Mouse (Mus musculus): ENCODE measurements around the gene Ybx2.
A peak's percentile ranks its signal among the peaks of the same experiment; 100 is the strongest.

Ybx2 gene

GRCm38 (mm10) chr11:69961841-69962240 lies 26.2 kb downstream of the Ybx2 start:
- no peak for DNase-seq (ENCODE audit: low spot score in 2 of 2)

DNA sequence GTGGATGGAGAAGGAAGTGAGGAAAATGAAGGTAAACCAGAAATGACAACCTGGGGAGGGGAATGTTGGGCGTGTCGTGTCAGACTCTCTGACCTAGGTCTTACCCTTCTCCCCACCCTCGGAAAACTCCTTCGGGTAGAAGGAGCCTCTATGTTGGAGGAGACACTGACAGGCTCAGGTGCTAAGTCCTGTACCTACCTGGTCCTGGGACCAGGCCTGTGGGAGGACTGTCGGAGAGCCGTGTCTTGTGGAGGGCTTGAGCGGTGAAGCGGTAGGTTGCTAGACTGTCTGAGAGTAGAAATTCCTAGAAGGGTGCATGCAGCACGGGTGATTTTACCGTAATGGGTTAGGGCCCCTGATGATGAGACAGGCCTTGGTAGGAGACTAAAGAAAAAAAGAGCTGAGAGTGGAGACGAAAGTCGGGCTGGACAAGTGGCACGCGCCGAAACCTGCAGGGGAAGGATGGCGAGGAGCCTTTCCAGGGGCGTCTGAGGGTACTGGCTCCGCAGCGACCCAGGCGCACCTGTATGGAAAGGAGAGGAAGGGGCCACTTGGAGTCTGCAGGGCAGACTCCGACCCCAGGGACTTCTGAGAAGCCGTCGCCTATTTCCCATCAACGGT lies 29.2 kb downstream of the Ybx2 start, which contains the start of gene Cldn7:
Gene Cldn7 (plus strand): TSS at position 130 of the 621 bp plus-strand sequence.
- no peak for DNase-seq (ENCODE audit: low spot score in 2 of 2)

GRCm38 (mm10) chr11:69965271-69966005 lies 29.8 kb downstream of the Ybx2 start:
- DNase-seq (ENCODE audit: low spot score in 2 of 2): no peak

DNA sequence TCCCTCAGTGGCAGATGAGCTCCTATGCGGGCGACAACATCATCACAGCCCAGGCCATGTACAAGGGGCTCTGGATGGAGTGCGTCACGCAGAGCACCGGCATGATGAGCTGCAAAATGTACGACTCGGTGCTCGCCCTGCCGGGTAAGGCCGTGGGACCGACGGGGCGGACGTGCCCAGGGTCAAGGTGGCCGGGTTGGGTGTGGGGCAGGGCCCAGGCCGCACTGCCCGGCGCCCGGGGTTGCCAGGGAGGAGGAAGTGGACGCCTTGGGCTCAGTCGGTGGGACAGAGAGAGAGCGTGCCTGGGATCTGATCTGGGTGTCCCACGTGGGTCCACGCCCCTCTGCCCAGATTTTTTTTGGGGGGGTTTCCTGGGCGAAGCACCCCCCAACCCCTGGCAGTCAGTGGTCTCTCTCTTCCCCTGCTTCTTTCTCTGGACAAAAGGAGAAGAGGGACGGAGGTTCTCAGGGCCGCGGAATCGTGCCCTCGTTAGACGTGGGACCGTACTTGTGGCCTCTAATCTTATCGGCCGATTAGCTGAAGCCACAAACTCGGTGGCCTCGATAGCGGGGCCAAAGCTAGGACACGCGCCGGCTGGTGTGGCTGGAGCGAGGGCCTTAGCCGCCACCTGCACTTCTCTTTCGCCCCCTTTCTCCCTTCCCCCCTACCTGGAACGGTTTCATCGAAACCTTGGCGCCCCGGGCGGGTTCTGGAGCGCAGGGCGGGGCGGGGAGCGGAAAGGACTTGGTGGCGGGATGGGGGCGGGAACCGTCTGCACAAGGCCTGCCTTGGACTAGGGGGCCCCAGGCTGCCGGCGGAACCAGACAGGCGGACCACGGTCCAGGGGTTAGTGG lies 30.6 kb downstream of the Ybx2 start:
- no peak for DNase-seq (ENCODE audit: low spot score in 2 of 2)

DNA sequence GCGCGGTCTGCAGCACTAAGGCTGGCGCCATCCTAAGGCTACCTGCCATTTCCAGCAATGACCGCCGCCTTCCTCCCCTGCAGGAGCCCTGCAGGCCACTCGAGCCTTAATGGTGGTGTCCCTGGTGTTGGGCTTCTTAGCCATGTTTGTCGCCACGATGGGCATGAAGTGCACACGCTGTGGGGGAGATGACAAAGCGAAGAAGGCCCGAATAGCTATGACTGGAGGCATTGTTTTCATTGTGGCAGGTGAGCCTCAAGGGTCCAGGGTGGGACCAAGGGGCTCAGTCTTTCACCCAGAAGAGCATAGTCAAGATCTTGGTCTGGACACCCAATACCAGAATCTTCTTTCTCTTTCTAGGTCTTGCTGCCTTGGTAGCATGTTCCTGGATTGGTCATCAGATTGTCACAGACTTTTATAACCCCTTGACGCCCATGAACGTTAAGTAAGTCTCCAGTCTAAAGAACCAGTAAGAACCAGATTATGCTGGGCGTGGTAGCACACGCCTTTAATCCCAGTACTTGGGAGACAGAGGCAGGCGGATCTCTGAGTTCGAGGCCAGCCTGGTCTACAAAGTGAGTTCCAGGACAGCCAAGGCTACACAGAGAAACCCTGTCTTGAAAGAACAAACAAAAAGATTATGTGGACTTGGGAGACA lies 31.4 kb downstream of the Ybx2 start:
- DNase-seq (ENCODE audit: low spot score in 2 of 2): no peak

DNA sequence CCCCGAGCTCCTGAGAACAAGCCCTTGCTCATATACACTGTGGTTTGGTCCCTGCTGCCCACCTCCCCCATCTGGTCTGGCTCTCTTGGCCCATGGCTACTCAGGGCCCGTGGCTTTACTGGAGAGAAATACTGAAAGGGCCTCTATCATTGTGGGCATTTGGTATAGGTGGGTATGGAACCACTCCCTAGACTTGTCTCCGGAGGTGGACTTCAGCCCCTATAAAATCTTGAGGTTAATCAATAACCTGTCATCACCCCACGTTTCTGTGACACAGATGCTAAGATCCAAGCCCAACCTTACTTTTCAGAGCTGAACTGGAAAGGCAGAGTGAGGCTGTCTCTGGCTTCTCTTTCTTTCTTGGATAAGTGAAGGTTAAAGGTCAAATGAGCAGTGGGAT lies 33.2 kb downstream of the Ybx2 start:
- DNase-seq (ENCODE audit: low spot score in 2 of 2): no peak

- DNase-seq (ENCODE audit: low spot score in 2 of 2): no peak
Measured at GRCm38 (mm10) chr11:69970222-69970621, 34.6 kb downstream of the Ybx2 start.

DNA sequence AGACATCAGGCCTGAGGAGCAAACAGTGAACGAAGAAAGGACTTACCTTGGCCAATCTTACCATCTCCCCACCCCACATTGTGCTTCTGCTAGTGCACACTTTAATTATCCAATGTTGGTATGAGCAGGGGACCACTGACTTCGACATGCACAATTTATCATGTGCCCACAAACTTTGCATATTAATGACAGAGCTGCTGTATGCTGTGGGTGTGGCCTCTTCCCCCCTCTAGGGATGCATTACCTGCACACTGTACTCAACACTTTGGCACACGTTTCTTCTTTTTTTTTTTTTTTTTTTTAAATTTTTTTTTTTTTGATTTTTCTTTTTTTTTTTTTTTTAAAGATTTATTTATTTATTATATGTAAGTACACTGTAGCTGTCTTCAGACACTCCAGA lies 35.2 kb downstream of the Ybx2 start:
- DNase-seq (ENCODE audit: low spot score in 2 of 2): no peak

GRCm38 (mm10) chr11:69974907-69975306 lies 39.3 kb downstream of the Ybx2 start:
- DNase-seq (ENCODE audit: low spot score in 2 of 2): no peak

DNA sequence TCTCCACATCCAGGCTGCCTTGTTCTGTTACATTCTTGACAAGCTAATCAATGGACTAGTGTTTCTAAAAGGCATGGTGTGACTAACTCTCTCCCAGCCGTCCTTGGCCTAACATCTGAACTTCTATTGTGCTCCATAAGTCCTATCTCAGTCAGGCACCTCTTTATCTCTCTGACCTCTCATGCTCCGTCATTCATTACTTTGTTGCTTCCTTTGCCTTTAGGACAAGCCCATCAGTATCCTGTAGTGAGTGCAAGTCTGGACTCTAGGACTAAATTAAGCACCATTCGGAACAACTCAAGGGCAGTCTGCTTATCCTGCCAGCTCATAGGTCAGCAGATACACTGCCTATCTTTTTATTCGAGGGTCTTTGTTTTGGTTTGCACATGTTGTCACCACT lies 40.7 kb downstream of the Ybx2 start:
- DNase-seq (ENCODE audit: low spot score in 2 of 2): no peak

- DNase-seq (ENCODE audit: low spot score in 2 of 2): no peak
Measured at GRCm38 (mm10) chr11:69979827-69980195, 44.2 kb downstream of the Ybx2 start.

- DNase-seq (ENCODE audit: low spot score in 2 of 2): peak; percentile 85 to 87
Measured at GRCm38 (mm10) chr11:69980196-69981140, 44.9 kb downstream of the Ybx2 start.

DNA sequence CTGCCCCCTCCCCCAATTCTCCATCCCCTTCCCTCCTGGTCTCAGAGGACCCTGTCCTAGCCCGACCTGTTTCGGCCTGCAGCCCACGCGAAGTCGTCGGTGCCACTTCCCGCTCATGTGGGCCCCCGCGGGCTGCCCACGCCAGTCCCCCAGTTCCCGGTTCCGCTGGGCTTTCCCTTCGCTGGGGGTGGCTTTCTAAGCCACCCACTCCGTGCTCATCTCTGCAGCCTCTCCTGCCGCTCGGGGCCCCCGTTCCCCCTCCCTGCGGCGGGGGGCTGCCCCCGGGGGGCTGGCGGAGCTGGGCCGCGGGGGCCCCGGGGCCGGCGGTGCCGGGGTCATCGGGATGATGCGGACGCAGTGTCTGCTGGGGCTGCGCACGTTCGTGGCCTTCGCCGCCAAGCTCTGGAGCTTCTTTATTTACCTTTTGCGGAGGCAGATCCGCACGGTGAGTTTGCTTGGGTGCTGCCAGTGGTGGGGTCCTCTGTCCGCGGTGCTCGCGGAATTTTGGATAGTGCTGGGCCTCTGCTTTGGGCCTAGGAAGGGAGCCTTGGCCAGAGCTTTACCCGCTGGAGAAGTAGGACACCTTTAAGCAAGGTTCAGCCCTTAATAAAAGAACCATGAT lies 45.7 kb downstream of the Ybx2 start, which contains the start of gene Ctdnep1:
Gene Ctdnep1 (plus strand): TSS at position 16 of the 622 bp plus-strand sequence.
- peak in 1 of 2 experiments; percentile 31 for DNase-seq (ENCODE audit: low spot score in 2 of 2)

DNA sequence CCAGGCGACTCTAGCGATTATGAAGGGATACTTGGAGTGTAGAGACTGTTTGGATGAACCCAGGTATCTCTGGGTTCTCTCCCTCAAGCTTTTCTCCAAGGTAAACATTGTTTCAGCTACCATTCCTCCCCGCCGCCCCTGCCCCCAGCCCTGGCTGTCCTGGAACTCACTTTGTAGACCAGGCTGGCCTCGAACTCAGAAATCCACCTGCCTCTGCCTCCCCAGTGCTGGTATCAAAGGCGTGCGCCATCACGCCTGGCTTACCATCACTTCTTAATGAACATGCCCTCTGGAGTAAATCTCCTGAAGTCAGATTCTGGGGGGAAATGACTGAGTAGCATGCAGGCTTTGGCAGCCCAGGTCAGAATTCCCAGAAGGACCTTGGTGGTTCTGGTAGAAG lies 46.6 kb downstream of the Ybx2 start, which contains the start of gene Elp5:
Gene Elp5 (minus strand): TSS at position 293 of the 400 bp plus-strand sequence.
- no peak for DNase-seq (ENCODE audit: low spot score in 2 of 2)

DNA sequence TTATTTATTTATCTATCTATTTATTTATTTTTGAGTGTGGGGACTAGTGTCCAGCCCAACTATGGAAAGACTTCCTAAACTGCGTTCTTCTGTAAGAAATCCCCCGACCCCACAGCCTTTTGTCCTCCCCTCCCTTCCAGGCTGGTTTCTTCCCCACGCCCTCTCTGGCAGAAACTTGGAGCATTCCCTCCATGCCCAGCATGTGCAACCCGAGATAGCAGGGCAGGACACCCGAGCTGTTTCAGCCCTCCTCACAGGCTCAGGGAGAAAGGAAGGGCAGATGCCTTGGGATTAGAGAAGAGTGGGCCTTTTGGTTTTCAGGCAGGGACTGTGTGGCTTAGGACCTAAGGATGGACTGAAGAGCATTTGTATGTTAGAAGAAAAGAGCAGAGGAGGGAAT lies 47.3 kb downstream of the Ybx2 start:
- no peak for DNase-seq (ENCODE audit: low spot score in 2 of 2)

DNA sequence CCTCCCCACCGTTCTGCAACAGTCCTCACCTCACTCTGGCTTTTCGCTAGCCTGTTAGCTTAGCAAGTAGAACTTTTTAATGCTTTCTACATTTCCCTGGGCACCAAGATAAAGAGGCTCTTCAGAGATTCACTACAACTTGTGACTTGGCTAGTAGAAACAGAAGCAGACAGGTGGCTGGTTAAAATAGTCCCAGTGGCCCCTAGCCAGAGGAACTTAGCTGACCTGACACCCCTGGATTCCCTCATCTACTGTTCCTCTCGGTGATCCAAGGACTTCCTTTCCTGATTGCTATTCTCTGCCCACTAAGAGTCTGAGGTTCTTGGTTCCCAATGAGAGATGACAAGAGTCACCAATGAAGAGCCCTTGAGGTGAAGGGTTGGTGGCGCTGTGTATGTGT lies 47.8 kb downstream of the Ybx2 start:
- DNase-seq (ENCODE audit: low spot score in 2 of 2): no peak

DNA sequence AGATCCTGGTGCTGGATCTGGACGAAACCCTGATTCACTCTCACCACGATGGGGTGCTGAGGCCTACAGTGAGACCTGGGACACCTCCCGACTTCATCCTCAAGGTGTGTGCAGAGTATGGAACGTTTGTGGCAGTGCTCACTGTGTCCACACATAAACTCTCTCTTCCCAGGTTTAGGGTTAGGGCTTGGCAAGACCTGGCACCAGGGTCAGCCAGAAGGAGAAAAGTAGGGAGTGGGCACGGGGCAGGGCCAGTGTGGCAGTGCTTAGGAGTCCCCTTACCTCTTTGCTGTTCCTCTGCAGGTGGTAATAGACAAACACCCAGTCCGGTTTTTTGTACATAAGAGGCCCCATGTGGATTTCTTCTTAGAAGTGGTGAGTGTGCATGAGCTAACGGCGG lies 48.8 kb downstream of the Ybx2 start:
- DNase-seq (ENCODE audit: low spot score in 2 of 2): no peak

DNA sequence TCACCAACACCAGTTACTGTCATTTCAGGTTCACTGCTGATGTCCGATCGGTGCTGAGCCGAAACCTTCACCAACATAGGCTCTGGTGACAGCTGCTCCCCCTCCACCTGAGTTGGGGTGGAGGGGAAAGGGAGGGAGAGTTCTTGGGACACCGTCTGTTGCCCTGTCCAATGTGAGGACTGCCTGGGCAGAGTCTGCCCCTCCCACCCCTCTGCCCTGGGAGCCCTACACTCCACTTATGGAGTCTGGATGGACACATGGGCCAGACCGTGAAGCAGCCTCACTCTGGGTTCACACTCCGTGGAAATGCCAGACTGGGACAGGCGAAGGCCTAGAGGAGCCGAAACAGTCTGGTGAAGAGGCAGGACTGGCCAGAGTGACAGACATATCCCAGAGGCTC lies 54.4 kb downstream of the Ybx2 start:
- no peak for DNase-seq (ENCODE audit: low spot score in 2 of 2)

All from thymus, postnatal 10 days (tissue).